Mouse (Mus musculus) forebrain, embryonic 14.5 days (tissue): ENCODE measurements around the gene Pfn3. TPM values are rescaled to one million over a fixed set of nuclear protein-coding genes. Genes with fewer than 3 reads are reported as not detected.

Experiments used
- ATAC-seq: fragments of 200-750 bp; cut with Nextera tagmentation; 2 replicates; pipeline ENCODE4 v1.8.0; 2017; ENCODE audit warnings: mild to moderate bottlenecking, moderate library complexity
- DNase-seq: peaks from one replicate; pipeline ENCODE4 v3.0.0-alpha.2; 2015; ENCODE audit warnings: low spot score
- H3K27ac ChIP-seq: fragments of 300-500 bp; sonication (generic); 2 replicates; pipeline ENCODE4 v1.5.1; 2014; ENCODE audit warnings: low read depth, mild to moderate bottlenecking, control low read depth, low read length, moderate library complexity
- H3K27me3 ChIP-seq: fragments of 300-500 bp; sonication (generic); replicated peaks from 2 replicates; pipeline ENCODE4 v1.6.1; 2014; ENCODE audit warnings: low read length, control low read depth, mixed read lengths; ENCODE audit not compliant: control insufficient read depth, insufficient read depth
- H3K36me3 ChIP-seq: fragments of 300-500 bp; sonication (generic); 2 replicates; pipeline ENCODE4 v1.6.1; 2014; ENCODE audit warnings: low read length, control low read depth; ENCODE audit not compliant: control insufficient read depth, insufficient read depth
- H3K4me1 ChIP-seq: fragments of 300-500 bp; sonication (generic); 2 replicates; pipeline ENCODE4 v1.6.1; 2014; ENCODE audit warnings: antibody characterized with exemption, low read length, control low read depth; ENCODE audit not compliant: control insufficient read depth, insufficient read depth
- H3K4me2 ChIP-seq: fragments of 300-500 bp; sonication (generic); 2 replicates; pipeline ENCODE4 v1.6.1; 2014; ENCODE audit warnings: mild to moderate bottlenecking, control low read depth, low read length
- H3K4me3 ChIP-seq: fragments of 300-500 bp; sonication (generic); 2 replicates; pipeline ENCODE4 v1.5.1; 2014; ENCODE audit warnings: low read depth, low read length, control low read depth
- H3K9ac ChIP-seq: fragments of 300-500 bp; sonication (generic); 2 replicates; pipeline ENCODE4 v1.6.1; 2014; ENCODE audit warnings: mild to moderate bottlenecking, low read length, control low read depth, moderate library complexity
- H3K9me3 ChIP-seq: fragments of 300-500 bp; sonication (generic); replicated peaks from 2 replicates; pipeline ENCODE4 v1.6.1; 2016; ENCODE audit warnings: low read length, control low read depth, mixed read lengths; ENCODE audit not compliant: control insufficient read depth
- WGBS: fragments of 180-500 bp; shearing (Covaris S2); extraction: QIAGEN DNeasy Blood & Tissue Kit; methylation state at CpG from one replicate; pipeline ENCODE4 v1.1.7; 2014; 5-methylcytosine and 5-hydroxymethylcytosine counted together
- polyA plus RNA-seq: library from polyadenylated mRNA; unstranded; fragments of >200 nt; fragmentation: Nextera tagmentation; extraction: Ambion mirVana; gene quantifications from 2 replicates; pipeline ENCODE4 v1.2.1, GENCODE M21; 2014

Pfn3 gene
- polyA plus RNA-seq, 1 experiment from 2014 or later, result 0.71 TPM

- H3K27me3 ChIP-seq, result no peaks in the 10 kb centered on the region
- H3K4me1 ChIP-seq, result peaks cover 11% of the 10 kb centered on the region
- H3K9me3 ChIP-seq, result no peaks in the 10 kb centered on the region
- no peak overlapping the region for H3K9ac ChIP-seq
- no peak for DNase-seq
- WGBS, result 91% methylated on average over 17 of the region's 17 CpGs
- no peak overlapping the region for H3K4me2 ChIP-seq
- H3K27ac ChIP-seq, result no peak overlapping the region
- no peak overlapping the region for H3K4me3 ChIP-seq
- H3K36me3 ChIP-seq, result peaks cover 52% of the 10 kb centered on the region
- ATAC-seq, result no peak
Observed at GRCm38 (mm10) chr13:55449679-55450441, 34.8 kb upstream of the Pfn3 start.

- Histone ChIP-seq H3K9ac (no peak overlapping the region), H3K4me3 (no peak overlapping the region), H3K27me3 (no peaks in the 10 kb centered on the region), H3K27ac (no peak overlapping the region), H3K4me2 (no peak overlapping the region), H3K4me1 (peaks cover 11% of the 10 kb centered on the region), H3K9me3 (no peaks in the 10 kb centered on the region), H3K36me3 (peaks cover 45% of the 10 kb centered on the region)
- ATAC-seq, result no peak
- 89% methylated on average over 9 of the region's 9 CpGs for WGBS
- DNase-seq, result no peak
Observed at GRCm38 (mm10) chr13:55449205-55449604, 34.2 kb upstream of the Pfn3 start.

- H3K36me3 ChIP-seq, result peaks cover 34% of the 10 kb centered on the region
- peaks cover 11% of the 10 kb centered on the region for H3K4me1 ChIP-seq
- H3K27me3 ChIP-seq, result no peaks in the 10 kb centered on the region
- no peaks in the 10 kb centered on the region for H3K9me3 ChIP-seq
- H3K27ac ChIP-seq, result no peak overlapping the region
- WGBS, result 95% methylated on average over 5 of the region's 5 CpGs
- H3K4me3 ChIP-seq, result no peak overlapping the region
- no peak overlapping the region for H3K4me2 ChIP-seq
- DNase-seq (no peak), ATAC-seq (no peak)
- no peak overlapping the region for H3K9ac ChIP-seq
Observed at GRCm38 (mm10) chr13:55448131-55448530, 33.1 kb upstream of the Pfn3 start.

GRCm38 (mm10) chr13:55447543-55447943 lies 32.5 kb upstream of the Pfn3 start:
- Histone ChIP-seq H3K27me3 (no peaks in the 10 kb centered on the region), H3K4me1 (peaks cover 11% of the 10 kb centered on the region), H3K9me3 (no peaks in the 10 kb centered on the region), H3K4me2 (no peak overlapping the region), H3K36me3 (peaks cover 29% of the 10 kb centered on the region), H3K27ac (no peak overlapping the region), H3K9ac (no peak overlapping the region), H3K4me3 (no peak overlapping the region)
- WGBS, result 73% methylated on average over 3 of the region's 3 CpGs
- no peak for DNase-seq
- ATAC-seq, result no peak

GRCm38 (mm10) chr13:55446483-55447105 lies 31.6 kb upstream of the Pfn3 start:
- 84% methylated on average over 6 of the region's 6 CpGs for WGBS
- no peaks in the 10 kb centered on the region for H3K27me3 ChIP-seq
- H3K36me3 ChIP-seq, result peaks cover 19% of the 10 kb centered on the region
- peak overlapping the region; percentile 95 for H3K9ac ChIP-seq
- H3K4me2 ChIP-seq, result peak overlapping the region; percentile 83
- H3K27ac ChIP-seq, result no peak overlapping the region
- H3K9me3 ChIP-seq, result no peaks in the 10 kb centered on the region
- DNase-seq (no peak), ATAC-seq (no peak)
- peaks cover 11% of the 10 kb centered on the region for H3K4me1 ChIP-seq
- H3K4me3 ChIP-seq, result peak overlapping the region; percentile 86

DNA sequence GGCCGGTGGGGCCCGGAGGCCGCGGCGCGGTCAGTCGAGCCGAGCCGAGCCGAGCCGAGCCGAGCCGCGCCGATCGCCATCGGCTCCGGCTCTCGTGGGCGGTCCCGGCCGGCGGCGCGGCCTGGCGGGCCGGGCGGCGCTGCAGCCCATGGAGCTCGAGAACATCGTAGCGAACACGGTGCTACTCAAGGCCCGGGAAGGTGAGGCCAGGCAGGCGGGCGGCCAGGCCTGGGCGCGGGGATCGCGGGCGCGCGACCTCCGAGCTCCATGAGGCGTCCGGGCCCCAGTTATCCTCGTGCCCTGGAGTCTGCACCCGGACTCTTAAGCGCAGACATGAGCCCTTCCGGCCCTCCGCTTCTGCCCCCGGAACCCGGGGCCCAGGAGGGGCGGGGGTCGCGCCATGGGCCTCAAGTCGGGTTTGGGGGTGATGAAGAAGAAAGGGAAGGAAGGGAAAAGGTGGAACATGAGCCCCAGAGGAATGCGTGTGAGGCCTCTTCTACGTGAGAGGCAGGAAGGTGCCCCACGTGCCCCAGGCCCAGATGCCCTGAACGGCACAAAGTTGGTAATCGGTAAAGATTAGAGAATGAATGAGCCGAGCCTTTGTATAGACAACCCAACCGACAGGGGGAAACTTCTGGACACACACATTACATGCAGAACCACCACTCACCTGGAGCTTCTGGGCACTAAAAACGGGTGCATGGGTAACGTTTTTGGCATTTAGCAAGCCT lies 30.5 kb upstream of the Pfn3 start:
- Histone ChIP-seq H3K4me3 (peak overlapping the region; percentile 86), H3K27me3 (no peaks in the 10 kb centered on the region), H3K27ac (peak overlapping the region; percentile 93), H3K9ac (peak overlapping the region; percentile 95), H3K9me3 (no peaks in the 10 kb centered on the region), H3K36me3 (peaks cover 8% of the 10 kb centered on the region), H3K4me1 (peaks cover 11% of the 10 kb centered on the region), H3K4me2 (peak overlapping the region; percentile 83)
- WGBS, result under 1% methylated on average over 66 of the region's 66 CpGs
- DNase-seq, result no peak
- ATAC-seq, result no peak

DNA sequence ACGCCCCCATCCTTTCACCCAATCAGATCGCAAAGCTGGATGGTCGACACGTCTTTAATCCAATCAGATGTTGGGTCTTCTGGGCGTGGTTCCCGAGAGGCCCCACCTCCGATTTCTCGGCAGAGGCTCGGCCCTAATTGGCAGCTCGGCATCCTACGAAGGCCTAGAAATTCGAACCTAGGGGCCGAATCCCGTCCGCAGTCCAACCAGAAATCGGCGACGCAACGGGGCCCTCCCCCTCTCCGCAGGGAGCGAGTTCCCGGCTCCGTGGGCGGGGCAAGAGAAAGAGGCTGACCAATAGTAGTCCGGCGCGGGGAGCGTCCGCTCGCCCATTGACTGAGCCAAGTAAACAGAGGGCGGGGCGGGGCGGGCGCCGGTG lies 29.9 kb upstream of the Pfn3 start, which contains the start of gene Grk6:
TSS of gene Grk6 (plus strand) at position 136 of the 379 bp plus-strand sequence.
- no peaks in the 10 kb centered on the region for H3K9me3 ChIP-seq
- no peaks in the 10 kb centered on the region for H3K27me3 ChIP-seq
- peak within 1 kb of the TSS; percentile 86 for H3K4me3 ChIP-seq
- DNase-seq (peak; percentile 100), ATAC-seq (peak; percentile 97)
- peak within 1 kb of the TSS; percentile 83 for H3K4me2 ChIP-seq
- H3K9ac ChIP-seq, result peak within 1 kb of the TSS; percentile 95
- H3K27ac ChIP-seq, result peak within 1 kb of the TSS; percentile 93
- H3K4me1 ChIP-seq, result peaks cover 11% of the 10 kb centered on the region
- H3K36me3 ChIP-seq, result peaks cover 2% of the 10 kb centered on the region; the same call in 1 of the 2 replicates
- under 1% methylated on average over 32 of the region's 35 CpGs for WGBS

DNA sequence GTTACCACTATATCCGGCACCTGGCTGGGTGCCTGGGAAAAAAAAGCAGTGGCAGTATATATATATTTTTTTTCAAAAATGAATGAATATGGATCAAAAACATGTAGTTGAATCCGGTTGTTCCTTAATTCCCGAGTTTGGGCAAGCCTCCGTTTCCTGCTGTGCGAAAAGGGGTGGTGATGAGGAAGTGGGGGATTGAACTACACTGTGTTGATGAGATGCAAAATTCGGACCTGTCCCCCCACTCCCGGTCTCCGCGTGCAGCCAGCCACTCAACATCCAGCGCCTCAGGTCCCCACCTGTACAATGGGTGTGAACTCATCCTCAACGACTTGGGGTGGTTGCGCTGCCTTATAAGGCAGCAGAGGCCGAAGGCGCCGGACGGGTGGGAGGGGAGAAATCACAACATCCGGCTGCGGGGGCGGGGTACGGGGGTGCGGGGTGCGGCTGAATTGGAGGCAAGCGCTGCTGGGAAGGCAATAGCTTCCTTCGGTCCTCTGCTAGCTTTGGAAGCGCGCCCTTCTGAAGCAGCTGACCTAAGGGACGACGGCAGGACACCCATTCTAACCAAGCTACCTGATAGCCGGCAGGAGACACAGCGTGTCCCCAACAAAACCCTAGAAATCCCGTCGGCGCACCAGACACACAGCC lies 29.4 kb upstream of the Pfn3 start:
- ATAC-seq (peak; percentile 70), DNase-seq (no peak)
- Histone ChIP-seq H3K4me2 (peak overlapping the region; percentile 68), H3K9me3 (no peaks in the 10 kb centered on the region), H3K27ac (peak overlapping the region; percentile 93), H3K9ac (peak overlapping the region; percentile 72), H3K27me3 (no peaks in the 10 kb centered on the region), H3K4me3 (peak overlapping the region; percentile 86), H3K4me1 (peaks cover 11% of the 10 kb centered on the region), H3K36me3 (no peaks in the 10 kb centered on the region)
- WGBS, result 2% methylated on average over 33 of the region's 33 CpGs
